Mouse (Mus musculus): ENCODE data around the gene Med27.

- TF ChIP-seq POLR2A (IDR thresholded peaks at IDR 0.05; ENCODE audit: insufficient read depth, low read length): no peak
- no peak for TF ChIP-seq CTCF (IDR thresholded peaks at IDR 0.05; ENCODE audit: low read depth, low read length)
- TF ChIP-seq EP300 (IDR thresholded peaks at IDR 0.05; ENCODE audit: insufficient read depth, low read depth, low read length): no peak
Measured at GRCm38 (mm10) chr2:29419946-29420345, 73.3 kb downstream of the Med27 start.
